Mouse (Mus musculus): ENCODE data around the gene Bend5.

DNA sequence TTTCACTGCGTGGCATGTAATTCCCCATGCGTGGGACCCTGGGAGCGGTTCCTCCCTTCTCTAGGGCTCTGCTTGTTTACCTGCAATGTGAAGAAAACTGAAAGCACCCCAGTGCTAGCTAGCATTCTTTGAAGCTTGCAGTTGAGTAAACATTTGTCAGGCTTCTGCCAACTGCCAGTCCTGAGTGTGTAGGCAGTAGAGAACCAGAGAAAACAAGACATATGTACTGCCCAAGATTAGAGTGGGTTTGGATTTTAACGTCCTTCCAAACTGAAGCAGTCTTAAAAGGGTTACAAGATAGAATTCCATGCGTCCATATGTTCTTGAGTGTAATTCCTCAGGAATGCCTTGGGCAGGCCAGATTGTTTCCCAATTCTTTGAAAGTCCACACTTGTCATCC is 17.6 kb downstream of the Bend5 start:
- no peak for TF ChIP-seq CTCF (conservative IDR thresholded peaks at IDR 0.05; ENCODE audit: insufficient read depth, insufficient read length, low read depth, low read length)
- TF ChIP-seq POLR2A (IDR thresholded peaks at IDR 0.05; ENCODE audit: low read depth, low read length) = no peak
